Mouse (Mus musculus) lung, embryonic 16.5 days (tissue): ENCODE measurements around the gene Mrpl32. TPM values are rescaled to one million over a fixed set of nuclear protein-coding genes. Genes with fewer than 3 reads are reported as not detected.
A peak's percentile ranks its signal among the peaks of the same experiment; 100 is the strongest.

ENCODE experiments used
- ATAC-seq: fragments of 200-750 bp; cut with Nextera tagmentation; 2 replicates; pipeline ENCODE4 v1.8.0; 2017; ENCODE audit warnings: low read depth, mild to moderate bottlenecking, moderate library complexity
- H3K27ac ChIP-seq: fragments of 300-500 bp; sonication (generic); 2 replicates; pipeline ENCODE4 v1.5.1; 2014; ENCODE audit warnings: mild to moderate bottlenecking, control low read depth, low read length
- H3K27me3 ChIP-seq: fragments of 300-500 bp; sonication (generic); 2 replicates; pipeline ENCODE4 v1.6.1; 2014; ENCODE audit warnings: low read depth, low read length, mixed read lengths; ENCODE audit not compliant: control insufficient read depth, insufficient read depth
- H3K36me3 ChIP-seq: fragments of 300-500 bp; sonication (generic); 2 replicates; pipeline ENCODE4 v1.6.1; 2014; ENCODE audit warnings: low read length; ENCODE audit not compliant: control insufficient read depth, insufficient read depth
- H3K4me1 ChIP-seq: fragments of 300-500 bp; sonication (generic); replicated peaks from 2 replicates; pipeline ENCODE4 v1.6.1; 2014; ENCODE audit warnings: low read length, mixed read lengths; ENCODE audit not compliant: control insufficient read depth, insufficient read depth
- H3K4me2 ChIP-seq: fragments of 300-500 bp; sonication (generic); 2 replicates; pipeline ENCODE4 v1.6.1; 2014; ENCODE audit warnings: low read depth, low read length, control low read depth
- H3K4me3 ChIP-seq: fragments of 300-500 bp; sonication (generic); 2 replicates; pipeline ENCODE4 v1.5.1; 2014; ENCODE audit warnings: mild to moderate bottlenecking, low read length, control low read depth
- H3K9ac ChIP-seq: fragments of 300-500 bp; sonication (generic); 2 replicates; pipeline ENCODE4 v1.6.1; 2014; ENCODE audit warnings: low read length, control low read depth
- H3K9me3 ChIP-seq: fragments of 300-500 bp; sonication (generic); 2 replicates; pipeline ENCODE4 v1.6.1; 2016; ENCODE audit warnings: low read length; ENCODE audit not compliant: control insufficient read depth
- WGBS: fragments of 180-500 bp; shearing (Covaris S2); extraction: QIAGEN DNeasy Blood & Tissue Kit; methylation state at CpG from one replicate; pipeline ENCODE4 v1.1.7; 2014; 5-methylcytosine and 5-hydroxymethylcytosine counted together
- polyA plus RNA-seq: library from polyadenylated mRNA; unstranded; fragments of >200 nt; fragmentation: Nextera tagmentation; extraction: Ambion mirVana; gene quantifications from 2 replicates; pipeline ENCODE4 v1.2.1, GENCODE M21; 2015

Gene Mrpl32
- 110 and 120 TPM in 2 replicates for polyA plus RNA-seq

DNA sequence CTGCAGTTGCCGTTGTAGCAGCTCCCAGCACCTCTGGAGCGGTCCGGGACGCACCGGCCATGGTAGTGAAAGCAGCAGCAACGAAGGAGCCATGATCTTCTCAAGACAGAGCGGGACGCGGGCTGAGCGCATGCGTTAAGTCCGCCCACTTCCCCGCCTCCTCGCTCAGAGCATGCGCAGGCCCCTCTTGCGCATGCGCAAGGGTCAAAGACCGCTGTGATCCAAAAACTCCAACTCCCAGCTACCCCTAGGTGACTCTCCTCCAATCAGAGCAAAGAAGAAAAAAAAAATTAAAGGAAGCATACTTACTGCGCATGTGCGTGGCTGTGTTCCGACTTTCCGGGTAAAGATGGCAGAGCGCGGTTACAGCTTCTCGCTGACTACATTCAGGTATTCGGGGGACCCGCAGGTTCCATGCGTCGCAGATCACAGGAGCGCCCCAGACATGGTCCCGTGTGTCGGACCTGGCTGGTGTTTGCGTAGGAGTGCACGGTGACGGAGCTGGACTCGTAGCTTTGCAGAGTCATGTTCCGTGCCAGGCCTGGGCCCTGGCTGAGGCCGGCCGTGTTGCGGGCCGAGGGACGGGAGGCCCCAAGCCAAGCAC lies at the start of gene Mrpl32, which contains the start of gene Psma2:
Gene Mrpl32, minus strand, starts transcription at position 240 of the 604 bp plus-strand sequence.
Gene Psma2, plus strand, starts transcription at position 315 of the 604 bp plus-strand sequence.
- Histone ChIP-seq H3K4me2 (peak within 1 kb of the TSS; percentile 72), H3K4me3 (peak within 1 kb of the TSS; percentile 83), H3K36me3 (peaks cover 11% of the 10 kb centered on the region), H3K9ac (peak within 1 kb of the TSS; percentile 92), H3K9me3 (no peaks in the 10 kb centered on the region), H3K27me3 (no peaks in the 10 kb centered on the region), H3K27ac (peak within 1 kb of the TSS; percentile 75), H3K4me1 (no peaks in the 10 kb centered on the region)
- peak; percentile 99 for ATAC-seq
- under 1% methylated on average over 42 of the region's 42 CpGs for WGBS

- Histone ChIP-seq H3K4me1 (no peaks in the 10 kb centered on the region), H3K27me3 (no peaks in the 10 kb centered on the region), H3K9me3 (no peaks in the 10 kb centered on the region), H3K36me3 (no peaks in the 10 kb centered on the region), H3K4me2 (no peak overlapping the region), H3K9ac (no peak overlapping the region), H3K4me3 (no peak overlapping the region), H3K27ac (no peak overlapping the region)
- WGBS = 19% methylated on average over 1 of the region's 1 CpGs
- no peak for ATAC-seq
These were observed 36.3 kb upstream of the Mrpl32 start for GRCm38 (mm10) chr13:14649301-14649700.

- peaks cover 11% of the 10 kb centered on the region; the same call in 1 of the 2 replicates for H3K36me3 ChIP-seq
These were observed 27.0 kb upstream of the Mrpl32 start for GRCm38 (mm10) chr13:14639998-14640397.

DNA sequence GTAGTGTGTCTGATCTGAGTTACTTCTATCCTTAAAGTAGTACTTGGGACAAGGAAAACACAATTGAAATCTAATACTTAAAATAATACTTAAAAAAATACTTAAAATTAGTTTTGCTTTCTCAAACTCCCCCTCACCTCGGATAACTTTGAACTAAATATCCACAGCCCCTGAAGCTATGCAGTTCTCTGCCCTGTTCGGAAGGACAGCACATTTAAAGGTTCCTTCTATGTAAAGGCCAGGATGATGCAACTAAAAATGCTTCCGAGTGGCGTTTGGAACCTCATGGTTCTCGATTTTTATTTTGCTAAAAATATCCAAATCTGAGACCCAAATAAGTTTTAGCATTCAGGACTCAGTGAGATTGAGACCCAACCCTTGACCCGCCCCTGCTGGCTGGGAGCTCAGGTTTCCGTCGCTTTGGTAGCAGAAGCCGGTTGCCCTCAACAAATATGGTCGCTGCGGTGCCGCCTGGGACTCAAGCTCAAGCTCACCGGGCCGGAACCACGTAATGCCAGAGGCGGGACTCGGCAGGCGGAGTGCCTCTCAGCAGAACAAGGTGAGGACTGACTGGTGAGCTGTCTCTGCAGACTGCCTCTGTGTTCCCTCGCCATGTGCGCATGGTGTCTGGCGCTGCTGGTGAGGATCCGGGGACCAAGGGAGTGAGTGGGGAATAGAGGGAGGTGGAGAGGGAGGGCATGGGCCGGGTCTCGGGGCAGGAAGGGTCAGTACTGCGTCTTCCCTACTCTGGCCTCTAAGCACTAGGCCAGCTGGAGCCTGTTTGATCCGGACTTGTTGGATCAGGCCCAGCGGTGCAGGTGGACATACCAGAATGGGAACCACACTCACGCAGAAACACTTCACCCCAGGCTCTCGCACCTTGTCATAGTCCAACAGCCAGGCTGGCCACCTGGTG lies 17.0 kb upstream of the Mrpl32 start, which contains the start of gene AW209491:
Gene AW209491, plus strand, starts transcription at position 429 of the 916 bp plus-strand sequence.
- peaks cover 13% of the 10 kb centered on the region for H3K36me3 ChIP-seq
- peaks cover 5% of the 10 kb centered on the region; the same call in 1 of the 2 replicates for H3K4me1 ChIP-seq
- H3K4me3 ChIP-seq = peak within 1 kb of the TSS; percentile 80
- no peaks in the 10 kb centered on the region for H3K9me3 ChIP-seq
- H3K9ac ChIP-seq = peak within 1 kb of the TSS; percentile 85
- peak within 1 kb of the TSS; percentile 79 for H3K4me2 ChIP-seq
- peak within 1 kb of the TSS; percentile 75 for H3K27ac ChIP-seq
- under 1% methylated on average over 29 of the region's 29 CpGs for WGBS
- peak; percentile 97 for ATAC-seq
- H3K27me3 ChIP-seq = no peaks in the 10 kb centered on the region

More at GRCm38 (mm10) chr13:14639998-14640397, 27.0 kb upstream of the Mrpl32 start:
- no peaks in the 10 kb centered on the region for H3K4me1 ChIP-seq
- H3K27me3 ChIP-seq = no peaks in the 10 kb centered on the region
- WGBS = 44% methylated on average over 1 of the region's 1 CpGs
- H3K9ac ChIP-seq = no peak overlapping the region
- no peak overlapping the region for H3K27ac ChIP-seq
- H3K4me3 ChIP-seq = no peak overlapping the region
- ATAC-seq = no peak
- no peaks in the 10 kb centered on the region for H3K9me3 ChIP-seq
- no peak overlapping the region for H3K4me2 ChIP-seq

DNA sequence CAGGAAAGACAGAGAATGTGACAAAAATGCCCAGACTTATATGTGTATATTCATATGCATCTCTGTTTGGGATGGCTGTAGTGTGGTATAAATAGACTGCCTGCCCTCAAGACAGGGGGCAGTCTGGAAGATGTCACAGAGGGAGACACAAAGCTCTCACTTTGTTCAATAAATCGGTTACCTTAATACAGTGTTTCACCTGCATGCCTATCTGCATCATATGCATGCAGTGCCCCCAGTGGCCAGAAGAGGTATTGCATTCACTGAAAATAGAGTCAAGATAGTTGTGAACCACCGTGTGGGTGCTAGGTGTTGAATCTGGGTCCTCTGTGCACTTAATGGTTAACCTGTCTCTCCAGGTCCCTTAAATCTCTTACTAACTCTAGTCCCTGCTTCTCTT lies 5.8 kb upstream of the Mrpl32 start:
- ATAC-seq = peak; percentile 23; the same call in 1 of the 2 replicates

GRCm38 (mm10) chr13:14613553-14613952 lies 588 bp upstream of the Mrpl32 start:
- Histone ChIP-seq H3K4me3 (peak overlapping the region; percentile 83), H3K4me2 (peak overlapping the region; percentile 72), H3K27me3 (no peaks in the 10 kb centered on the region), H3K36me3 (peaks cover 14% of the 10 kb centered on the region), H3K27ac (peak overlapping the region; percentile 75), H3K9me3 (no peaks in the 10 kb centered on the region), H3K9ac (peak overlapping the region; percentile 90), H3K4me1 (no peaks in the 10 kb centered on the region)
- WGBS = under 1% methylated on average over 9 of the region's 9 CpGs
- ATAC-seq = no peak

More for the DNA sequence above, 5.8 kb upstream of the Mrpl32 start:
- peaks cover 23% of the 10 kb centered on the region for H3K36me3 ChIP-seq
- no peak overlapping the region for H3K4me3 ChIP-seq
- no peaks in the 10 kb centered on the region for H3K4me1 ChIP-seq
- 28% methylated on average over 2 of the region's 2 CpGs for WGBS
- no peaks in the 10 kb centered on the region for H3K27me3 ChIP-seq
- H3K9me3 ChIP-seq = no peaks in the 10 kb centered on the region
- no peak overlapping the region for H3K4me2 ChIP-seq
- H3K9ac ChIP-seq = no peak overlapping the region
- H3K27ac ChIP-seq = no peak overlapping the region

GRCm38 (mm10) chr13:14612463-14612862 lies 502 bp downstream of the Mrpl32 start:
- no peaks in the 10 kb centered on the region for H3K4me1 ChIP-seq
- no peaks in the 10 kb centered on the region for H3K27me3 ChIP-seq
- peak; percentile 47; the same call in 1 of the 2 replicates for ATAC-seq
- H3K4me2 ChIP-seq = peak overlapping the region; percentile 65
- H3K9me3 ChIP-seq = no peaks in the 10 kb centered on the region
- H3K9ac ChIP-seq = peak overlapping the region; percentile 92
- H3K36me3 ChIP-seq = peaks cover 10% of the 10 kb centered on the region
- 6% methylated on average over 10 of the region's 10 CpGs for WGBS
- H3K27ac ChIP-seq = peak overlapping the region; percentile 62
- H3K4me3 ChIP-seq = peak overlapping the region; percentile 83

- Histone ChIP-seq H3K27ac (no peak overlapping the region), H3K4me2 (no peak overlapping the region), H3K4me3 (no peak overlapping the region), H3K36me3 (peaks cover 5% of the 10 kb centered on the region; the same call in 1 of the 2 replicates), H3K27me3 (no peaks in the 10 kb centered on the region), H3K9me3 (no peaks in the 10 kb centered on the region), H3K9ac (no peak overlapping the region), H3K4me1 (no peaks in the 10 kb centered on the region)
- ATAC-seq = peak; percentile 70
These were observed 5.3 kb downstream of the Mrpl32 start for GRCm38 (mm10) chr13:14607616-14608015.

DNA sequence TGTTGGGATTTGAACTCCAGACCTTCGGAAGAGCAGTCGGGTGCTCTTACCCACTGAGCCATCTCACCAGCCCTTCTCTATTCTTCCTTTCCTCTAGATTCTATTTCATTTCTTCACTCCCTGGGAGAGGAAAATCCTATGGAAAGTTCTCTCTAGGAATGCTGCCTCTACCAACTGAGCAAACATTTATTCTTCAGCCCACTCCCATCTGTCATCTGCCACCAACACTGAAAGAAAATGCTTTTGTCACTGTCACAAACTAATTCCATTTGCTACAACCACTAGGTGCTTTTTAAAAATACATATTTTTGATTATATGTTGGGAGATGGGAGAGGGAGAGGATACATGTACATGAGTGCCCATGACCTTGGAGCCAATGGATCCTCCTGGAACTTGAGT lies 10.2 kb downstream of the Mrpl32 start:
- H3K36me3 ChIP-seq = no peaks in the 10 kb centered on the region
- H3K9ac ChIP-seq = no peak overlapping the region
- H3K4me3 ChIP-seq = no peak overlapping the region
- H3K9me3 ChIP-seq = no peaks in the 10 kb centered on the region
- no peaks in the 10 kb centered on the region for H3K4me1 ChIP-seq
- no peak overlapping the region for H3K27ac ChIP-seq
- no peak for ATAC-seq
- H3K27me3 ChIP-seq = no peaks in the 10 kb centered on the region
- WGBS = 87% methylated on average over 2 of the region's 2 CpGs
- H3K4me2 ChIP-seq = no peak overlapping the region
